Mouse (Mus musculus) heart, embryonic 12.5 days (tissue): ENCODE results near the gene Cand2. TPM values are rescaled to one million over a fixed set of nuclear protein-coding genes. Genes with fewer than 3 reads are reported as not detected.

Experiments used
- ATAC-seq: fragments of 200-750 bp; cut with Nextera tagmentation; 2 replicates; pipeline ENCODE4 v1.8.0; 2017; ENCODE audit warnings: moderate TSS enrichment, moderate library complexity; ENCODE audit not compliant: insufficient number of reproducible peaks, low FRiP score
- H3K27ac ChIP-seq: fragments of 300-500 bp; sonication (generic); 2 replicates; pipeline ENCODE4 v1.5.1; 2016; ENCODE audit warnings: mild to moderate bottlenecking, moderate library complexity; ENCODE audit not compliant: poor library complexity, severe bottlenecking
- H3K27me3 ChIP-seq: fragments of 300-500 bp; sonication (generic); replicated peaks from 2 replicates; pipeline ENCODE4 v1.6.1; 2016; ENCODE audit warnings: mild to moderate bottlenecking, moderate library complexity
- H3K36me3 ChIP-seq: fragments of 300-500 bp; sonication (generic); 2 replicates; pipeline ENCODE4 v1.6.1; 2016; ENCODE audit warnings: mild to moderate bottlenecking, moderate library complexity
- H3K4me1 ChIP-seq: fragments of 300-500 bp; sonication (generic); replicated peaks from 2 replicates; pipeline ENCODE4 v1.6.1; 2016; ENCODE audit warnings: mild to moderate bottlenecking
- H3K4me2 ChIP-seq: fragments of 300-500 bp; sonication (generic); 2 replicates; pipeline ENCODE4 v1.6.1; 2016; ENCODE audit warnings: mild to moderate bottlenecking, moderate library complexity
- H3K4me3 ChIP-seq: fragments of 300-500 bp; sonication (generic); 2 replicates; pipeline ENCODE4 v1.5.1; 2016; ENCODE audit warnings: mild to moderate bottlenecking
- H3K9ac ChIP-seq: fragments of 300-500 bp; sonication (generic); 2 replicates; pipeline ENCODE4 v1.6.1; 2016; ENCODE audit warnings: mild to moderate bottlenecking, moderate library complexity
- H3K9me3 ChIP-seq: fragments of 300-500 bp; sonication (generic); replicated peaks from 2 replicates; pipeline ENCODE4 v1.6.1; 2016; ENCODE audit warnings: mild to moderate bottlenecking, moderate library complexity
- WGBS: fragments of 180-500 bp; shearing (Covaris S2); methylation state at CpG from one replicate; pipeline ENCODE4 v1.1.7; 2016; 5-methylcytosine and 5-hydroxymethylcytosine counted together
- polyA plus RNA-seq: library from polyadenylated mRNA; unstranded; fragments of >200 nt; fragmentation: Nextera tagmentation; extraction: Ambion mirVana; gene quantifications from 2 replicates; pipeline ENCODE4 v1.2.1, GENCODE M21; 2016

Cand2 gene
- polyA plus RNA-seq, 1 experiment from 2014 or later: 71.6 TPM

- WGBS: 45% methylated on average over 5 of the region's 5 CpGs
- Histone ChIP-seq H3K4me2 (no peak overlapping the region), H3K4me3 (no peak overlapping the region), H3K9me3 (no peaks in the 10 kb centered on the region), H3K4me1 (peaks cover 53% of the 10 kb centered on the region), H3K9ac (no peak overlapping the region), H3K27ac (no peak overlapping the region), H3K27me3 (no peaks in the 10 kb centered on the region), H3K36me3 (no peaks in the 10 kb centered on the region)
- ATAC-seq: no peak
Measured at GRCm38 (mm10) chr6:115759461-115759860, 14.9 kb upstream of the Cand2 start.

- Histone ChIP-seq H3K4me1 (peaks cover 57% of the 10 kb centered on the region), H3K27ac (no peak overlapping the region), H3K27me3 (no peaks in the 10 kb centered on the region), H3K9ac (no peak overlapping the region), H3K4me2 (no peak overlapping the region), H3K9me3 (no peaks in the 10 kb centered on the region), H3K36me3 (no peaks in the 10 kb centered on the region), H3K4me3 (no peak overlapping the region)
- WGBS: 89% methylated on average over 4 of the region's 4 CpGs
- ATAC-seq: no peak
Measured at GRCm38 (mm10) chr6:115760137-115760536, 14.2 kb upstream of the Cand2 start.

GRCm38 (mm10) chr6:115760982-115761381 is 13.4 kb upstream of the Cand2 start:
- Histone ChIP-seq H3K4me1 (peaks cover 50% of the 10 kb centered on the region), H3K4me3 (no peak overlapping the region)

GRCm38 (mm10) chr6:115761995-115762756 is 12.2 kb upstream of the Cand2 start, which contains the start of gene Tmem40:
Gene Tmem40 (minus strand): TSS chr6:115762410.
- H3K9me3 ChIP-seq: no peaks in the 10 kb centered on the region
- peak within 1 kb of the TSS; percentile 60 for H3K27ac ChIP-seq
- peaks cover 49% of the 10 kb centered on the region for H3K4me1 ChIP-seq
- no peaks in the 10 kb centered on the region for H3K27me3 ChIP-seq
- H3K4me3 ChIP-seq: 0 out of 2 replicates have a peak within 1 kb of the TSS, but pooled peaks have one; percentile 2
- no peaks in the 10 kb centered on the region for H3K36me3 ChIP-seq
- peak within 1 kb of the TSS; percentile 18; the same call in 1 of the 2 replicates for H3K9ac ChIP-seq
- peak within 1 kb of the TSS; percentile 48 for H3K4me2 ChIP-seq
- no peak for ATAC-seq
- 3% methylated on average over 9 of the region's 9 CpGs for WGBS

More at GRCm38 (mm10) chr6:115760982-115761381, 13.4 kb upstream of the Cand2 start:
- Histone ChIP-seq H3K9me3 (no peaks in the 10 kb centered on the region), H3K9ac (no peak overlapping the region), H3K27me3 (no peaks in the 10 kb centered on the region), H3K27ac (no peak overlapping the region), H3K4me2 (no peak overlapping the region), H3K36me3 (no peaks in the 10 kb centered on the region)
- WGBS: 36% methylated on average over 4 of the region's 4 CpGs
- ATAC-seq: no peak

GRCm38 (mm10) chr6:115764179-115764578 is 10.2 kb upstream of the Cand2 start:
- Histone ChIP-seq H3K36me3 (no peaks in the 10 kb centered on the region), H3K4me3 (0 out of 2 replicates have a peak overlapping the region, but pooled peaks have one; percentile 9), H3K9me3 (no peaks in the 10 kb centered on the region), H3K27ac (peak overlapping the region; percentile 91), H3K27me3 (no peaks in the 10 kb centered on the region), H3K9ac (no peak overlapping the region), H3K4me2 (peak overlapping the region; percentile 35), H3K4me1 (peaks cover 50% of the 10 kb centered on the region)
- WGBS: 8% methylated on average over 7 of the region's 7 CpGs
- ATAC-seq: peak; percentile 91

- Histone ChIP-seq H3K27me3 (no peaks in the 10 kb centered on the region), H3K9me3 (0 out of 2 replicates have a peak, but pooled peaks cover 3% of the 10 kb centered on the region), H3K9ac (no peak overlapping the region), H3K36me3 (no peaks in the 10 kb centered on the region), H3K4me1 (peaks cover 28% of the 10 kb centered on the region), H3K4me3 (no peak overlapping the region), H3K27ac (0 out of 2 replicates have a peak overlapping the region, but pooled peaks have one; percentile 31), H3K4me2 (no peak overlapping the region)
- ATAC-seq: no peak
- 50% methylated on average over 9 of the region's 9 CpGs for WGBS
Measured at GRCm38 (mm10) chr6:115767357-115767756, 7.0 kb upstream of the Cand2 start.

GRCm38 (mm10) chr6:115768207-115768606 is 6.1 kb upstream of the Cand2 start:
- 37% methylated on average over 4 of the region's 4 CpGs for WGBS
- H3K9ac ChIP-seq: no peak overlapping the region
- H3K27ac ChIP-seq: 0 out of 2 replicates have a peak overlapping the region, but pooled peaks have one; percentile 32
- 0 out of 2 replicates have a peak, but pooled peaks cover 5% of the 10 kb centered on the region for H3K9me3 ChIP-seq
- H3K27me3 ChIP-seq: no peaks in the 10 kb centered on the region
- no peaks in the 10 kb centered on the region for H3K36me3 ChIP-seq
- peak; percentile 15; the same call in 1 of the 2 replicates for ATAC-seq
- H3K4me3 ChIP-seq: no peak overlapping the region
- H3K4me2 ChIP-seq: no peak overlapping the region
- H3K4me1 ChIP-seq: peaks cover 20% of the 10 kb centered on the region

- WGBS: 80% methylated on average over 20 of the region's 20 CpGs
- H3K36me3 ChIP-seq: no peaks in the 10 kb centered on the region
Measured at GRCm38 (mm10) chr6:115770059-115770670, 4.2 kb upstream of the Cand2 start.

GRCm38 (mm10) chr6:115770852-115771251 is 3.5 kb upstream of the Cand2 start:
- H3K4me1 ChIP-seq: peaks cover 15% of the 10 kb centered on the region
- ATAC-seq: no peak
- no peak overlapping the region for H3K4me3 ChIP-seq
- H3K27me3 ChIP-seq: no peaks in the 10 kb centered on the region
- H3K9me3 ChIP-seq: 0 out of 2 replicates have a peak, but pooled peaks cover 5% of the 10 kb centered on the region
- H3K9ac ChIP-seq: no peak overlapping the region
- no peak overlapping the region for H3K4me2 ChIP-seq
- H3K27ac ChIP-seq: no peak overlapping the region
- no peaks in the 10 kb centered on the region for H3K36me3 ChIP-seq
- WGBS: 53% methylated on average over 4 of the region's 4 CpGs

More at GRCm38 (mm10) chr6:115770059-115770670, 4.2 kb upstream of the Cand2 start:
- no peak for ATAC-seq
- peaks cover 8% of the 10 kb centered on the region for H3K4me1 ChIP-seq
- 0 out of 2 replicates have a peak, but pooled peaks cover 5% of the 10 kb centered on the region for H3K9me3 ChIP-seq
- H3K4me3 ChIP-seq: no peak overlapping the region
- no peak overlapping the region for H3K4me2 ChIP-seq
- no peak overlapping the region for H3K9ac ChIP-seq
- H3K27ac ChIP-seq: no peak overlapping the region
- H3K27me3 ChIP-seq: no peaks in the 10 kb centered on the region

- Histone ChIP-seq H3K9me3 (0 out of 2 replicates have a peak, but pooled peaks cover 5% of the 10 kb centered on the region), H3K36me3 (no peaks in the 10 kb centered on the region), H3K4me1 (peaks cover 29% of the 10 kb centered on the region), H3K4me2 (no peak overlapping the region), H3K9ac (no peak overlapping the region), H3K27ac (no peak overlapping the region), H3K4me3 (no peak overlapping the region), H3K27me3 (no peaks in the 10 kb centered on the region)
- no peak for ATAC-seq
- WGBS: 74% methylated on average over 6 of the region's 6 CpGs
Measured at GRCm38 (mm10) chr6:115772201-115772600, 2.1 kb upstream of the Cand2 start.

- H3K9me3 ChIP-seq: 0 out of 2 replicates have a peak, but pooled peaks cover 5% of the 10 kb centered on the region
- no peak overlapping the region for H3K4me3 ChIP-seq
- no peak overlapping the region for H3K4me2 ChIP-seq
- no peak overlapping the region for H3K27ac ChIP-seq
- H3K9ac ChIP-seq: no peak overlapping the region
- peaks cover 31% of the 10 kb centered on the region for H3K4me1 ChIP-seq
- ATAC-seq: no peak
- WGBS: 64% methylated on average over 1 of the region's 1 CpGs
- no peaks in the 10 kb centered on the region for H3K27me3 ChIP-seq
- H3K36me3 ChIP-seq: peaks cover 3% of the 10 kb centered on the region
Measured at GRCm38 (mm10) chr6:115772604-115773003, 1.7 kb upstream of the Cand2 start.
